Mouse (Mus musculus): ENCODE measurements around the gene Ints6l. TPM values are rescaled to one million over a fixed set of nuclear protein-coding genes. Genes with fewer than 3 reads are reported as not detected.

Ints6l gene
- total and polyA plus RNA-seq, 3 experiments: 9.8 to 124 (median 56.1) TPM

DNA sequence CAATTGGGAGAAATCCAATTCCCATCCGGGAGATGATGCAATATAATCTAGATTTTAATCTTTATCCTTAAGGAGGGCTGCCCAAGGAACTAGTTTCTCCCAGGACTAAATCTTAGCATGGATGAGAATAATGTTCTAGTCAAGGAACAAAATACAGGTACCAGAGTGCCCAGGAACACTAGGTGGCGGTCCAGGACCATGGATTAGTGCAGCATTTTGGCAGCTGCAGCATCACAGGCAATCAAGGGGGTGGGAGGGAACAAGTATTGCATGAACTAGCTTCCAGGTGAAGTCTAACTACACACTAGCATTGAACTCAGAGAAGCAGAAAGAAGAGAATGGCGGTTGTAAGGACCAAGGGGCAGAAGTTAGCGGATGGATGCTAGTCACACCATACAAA is 82.5 kb downstream of the Ints6l start:
- H3K9me3 ChIP-seq (replicated peaks; ENCODE audit: insufficient read depth, low read length): no peaks in the 10 kb centered on the region
- H3K27ac ChIP-seq (ENCODE audit: control insufficient read depth, low read depth, low read length): no peak overlapping the region
- H3K79me2 ChIP-seq (ENCODE audit: control insufficient read depth, insufficient read depth, low read length, poor library complexity): no peaks in the 10 kb centered on the region
- H3K36me3 ChIP-seq (ENCODE audit: control insufficient read depth in 1 of 2, insufficient read depth in 2 of 2, low read length in 2 of 2): no peaks in the 10 kb centered on the region
- peak; percentile 16 for DNase-seq (ENCODE audit: low read depth, low spot score)
- TF ChIP-seq POLR2AphosphoS2 (IDR thresholded peaks at IDR 0.05; ENCODE audit: low read length) (no peak), USF1 (IDR thresholded peaks at IDR 0.05; ENCODE audit: low read depth, low read length) (no peak), MAFK (IDR thresholded peaks at IDR 0.05; ENCODE audit: borderline replicate concordance, low read depth, low read length) (no peak), SIN3A (IDR thresholded peaks at IDR 0.05; ENCODE audit: low read length) (no peak), ZMIZ1 (IDR thresholded peaks at IDR 0.05; ENCODE audit: low read depth, low read length) (no peak), SMC3 (IDR thresholded peaks at IDR 0.05; ENCODE audit: low read depth, low read length) (peak; percentile 24; the same call in 1 of the 2 replicates), RAD21 (IDR thresholded peaks at IDR 0.05; ENCODE audit: low read depth, low read length) (peak; percentile 43), RCOR1 (IDR thresholded peaks at IDR 0.05; ENCODE audit: low read depth, low read length) (no peak), CTCF (IDR thresholded peaks at IDR 0.05 in 2 of 3, conservative IDR thresholded peaks at IDR 0.05 in 1 of 3; ENCODE audit: control insufficient read depth in 1 of 3, insufficient read depth in 1 of 3, low read depth in 2 of 3, low read length in 3 of 3, poor library complexity in 1 of 3, severe bottlenecking in 1 of 3) (peak; percentile 11 to 41 (median 37); a peak in 4 of 6 replicates), TCF12 (IDR thresholded peaks at IDR 0.05; ENCODE audit: low read depth, low read length) (no peak), KAT2A (conservative IDR thresholded peaks at IDR 0.05; ENCODE audit: low read depth, low read length) (no peak), USF2 (IDR thresholded peaks at IDR 0.05; ENCODE audit: borderline replicate concordance in 1 of 2, insufficient read depth in 1 of 2, low read depth in 1 of 2, low read length in 2 of 2) (no peak)
- H3K27me3 ChIP-seq (ENCODE audit: control insufficient read depth in 1 of 2, insufficient read depth in 2 of 2, low read length in 2 of 2): no peaks in the 10 kb centered on the region
- H3K9ac ChIP-seq (ENCODE audit: control insufficient read depth, low read depth, low read length, poor library complexity, severe bottlenecking): no peak overlapping the region
- no peaks in the 10 kb centered on the region for H3K4me1 ChIP-seq (ENCODE audit: control insufficient read depth in 1 of 2, insufficient read depth in 2 of 2, low read length in 2 of 2)
- H3K4me3 ChIP-seq (ENCODE audit: control insufficient read depth in 1 of 2, insufficient read depth in 1 of 2, low read depth in 2 of 2, low read length in 2 of 2): no peak overlapping the region

DNA sequence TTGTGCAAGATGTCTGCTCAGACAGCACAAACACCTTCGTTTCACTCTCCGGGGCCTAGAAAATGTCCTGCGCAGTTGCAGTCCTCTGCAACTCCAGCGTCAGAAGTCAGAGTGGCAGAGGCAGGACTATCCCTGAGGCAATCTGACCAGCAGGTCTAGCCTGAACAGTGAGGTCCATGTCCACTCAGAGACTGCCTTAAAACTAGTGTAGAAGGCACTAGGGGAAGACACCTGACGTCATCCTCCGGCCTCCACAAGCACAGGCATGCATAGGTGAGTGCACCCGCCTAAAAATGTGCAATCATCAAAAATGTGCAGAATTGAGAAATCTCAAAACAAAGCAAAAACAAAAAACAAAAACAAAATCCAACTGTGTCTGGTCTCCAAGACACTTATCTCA is 94.8 kb downstream of the Ints6l start, which contains the start of gene Gm648:
Gm648 (minus strand) TSS at position 101 of the 400 bp plus-strand sequence.
- Histone ChIP-seq H3K9me3 (replicated peaks; ENCODE audit: insufficient read depth, low read length) (no peaks in the 10 kb centered on the region), H3K36me3 (ENCODE audit: control insufficient read depth in 1 of 2, insufficient read depth in 2 of 2, low read length in 2 of 2) (no peaks in the 10 kb centered on the region), H3K27me3 (ENCODE audit: control insufficient read depth in 1 of 2, insufficient read depth in 2 of 2, low read length in 2 of 2) (no peaks in the 10 kb centered on the region), H3K9ac (ENCODE audit: control insufficient read depth, low read depth, low read length, poor library complexity, severe bottlenecking) (no peak within 1 kb of the TSS), H3K4me1 (ENCODE audit: control insufficient read depth in 1 of 2, insufficient read depth in 2 of 2, low read length in 2 of 2) (no peaks in the 10 kb centered on the region), H3K27ac (ENCODE audit: control insufficient read depth, low read depth, low read length) (no peak within 1 kb of the TSS), H3K4me3 (ENCODE audit: control insufficient read depth in 1 of 2, insufficient read depth in 1 of 2, low read depth in 2 of 2, low read length in 2 of 2) (no peak within 1 kb of the TSS), H3K79me2 (ENCODE audit: control insufficient read depth, insufficient read depth, low read length, poor library complexity) (no peaks in the 10 kb centered on the region)
- no peak for DNase-seq (ENCODE audit: low read depth, low spot score)
- TF ChIP-seq CHD2 (IDR thresholded peaks at IDR 0.05; ENCODE audit: low read length) (no peak), RAD21 (IDR thresholded peaks at IDR 0.05; ENCODE audit: low read depth, low read length) (no peak)

GRCm38 (mm10) chrX:56553584-56553983 is 98.9 kb downstream of the Ints6l start:
- no peaks in the 10 kb centered on the region for H3K4me1 ChIP-seq (ENCODE audit: control insufficient read depth in 1 of 2, insufficient read depth in 2 of 2, low read length in 2 of 2)
- DNase-seq (ENCODE audit: low read depth, low spot score): no peak
- H3K36me3 ChIP-seq (ENCODE audit: control insufficient read depth in 1 of 2, insufficient read depth in 2 of 2, low read length in 2 of 2): no peaks in the 10 kb centered on the region
- H3K4me3 ChIP-seq (ENCODE audit: control insufficient read depth in 1 of 2, insufficient read depth in 1 of 2, low read depth in 2 of 2, low read length in 2 of 2): no peak overlapping the region
- H3K27me3 ChIP-seq (ENCODE audit: control insufficient read depth in 1 of 2, insufficient read depth in 2 of 2, low read length in 2 of 2): no peaks in the 10 kb centered on the region
- H3K79me2 ChIP-seq (ENCODE audit: control insufficient read depth, insufficient read depth, low read length, poor library complexity): no peaks in the 10 kb centered on the region
- no peaks in the 10 kb centered on the region for H3K9me3 ChIP-seq (replicated peaks; ENCODE audit: insufficient read depth, low read length)
- no peak for TF ChIP-seq USF2 (IDR thresholded peaks at IDR 0.05; ENCODE audit: borderline replicate concordance in 1 of 2, insufficient read depth in 1 of 2, low read depth in 1 of 2, low read length in 2 of 2)
- peak; percentile 38; the same call in 1 of the 2 replicates for TF ChIP-seq MAFK (IDR thresholded peaks at IDR 0.05; ENCODE audit: borderline replicate concordance, low read depth, low read length)
- H3K9ac ChIP-seq (ENCODE audit: control insufficient read depth, low read depth, low read length, poor library complexity, severe bottlenecking): no peak overlapping the region
- no peak overlapping the region for H3K27ac ChIP-seq (ENCODE audit: control insufficient read depth, low read depth, low read length)

Other genes with a start within 250 kb of the Ints6l start
- not detected in 2 replicates for gene Gm773, start 242.0 kb upstream of the Ints6l start, total RNA-seq (2012; rRNA removed)
- not detected for gene Gm773, start 242.0 kb upstream of the Ints6l start, polyA plus RNA-seq (2012; ENCODE audit: insufficient read depth in 1 of 2, insufficient read length in 2 of 2, low read depth in 1 of 2, low replicate concordance in 2 of 2, missing spikeins in 1 of 2)
- gene Zfp449, start 108.5 kb upstream of the Ints6l start, total RNA-seq (2012; rRNA removed): 1.5 TPM in 2 replicates
- 1 to 10 TPM in 1 of 2 experiments, not detected in 1; 1.5 TPM for gene Zfp449, start 108.5 kb upstream of the Ints6l start, polyA plus RNA-seq (2012; ENCODE audit: insufficient read depth in 1 of 2, insufficient read length in 2 of 2, low read depth in 1 of 2, low replicate concordance in 2 of 2, missing spikeins in 1 of 2)
- not detected in 2 replicates for gene Smim10l2a, start 80.3 kb upstream of the Ints6l start, total RNA-seq (2012; rRNA removed)
- gene Smim10l2a, start 80.3 kb upstream of the Ints6l start, polyA plus RNA-seq (2012; ENCODE audit: insufficient read depth in 1 of 2, insufficient read length in 2 of 2, low read depth in 1 of 2, low replicate concordance in 2 of 2, missing spikeins in 1 of 2): not detected
- 2.5 TPM in 1 of 2 replicates, not detected in the other for gene Gm2174, start 6.9 kb upstream of the Ints6l start, total RNA-seq (2012; rRNA removed)
- gene Gm2174, start 6.9 kb upstream of the Ints6l start, polyA plus RNA-seq (2012; ENCODE audit: insufficient read depth in 1 of 2, insufficient read length in 2 of 2, low read depth in 1 of 2, low replicate concordance in 2 of 2, missing spikeins in 1 of 2): not detected
- not detected in 2 replicates for gene Gm10477, start 69.9 kb downstream of the Ints6l start, total RNA-seq (2012; rRNA removed)
- not detected for gene Gm10477, start 69.9 kb downstream of the Ints6l start, polyA plus RNA-seq (2012; ENCODE audit: insufficient read depth in 1 of 2, insufficient read length in 2 of 2, low read depth in 1 of 2, low replicate concordance in 2 of 2, missing spikeins in 1 of 2)
- not detected in 2 replicates for gene Gm648, start 94.7 kb downstream of the Ints6l start, total RNA-seq (2012; rRNA removed)
- under 1 TPM in 1 of 2 experiments, not detected in 1; 0.08 TPM for gene Gm648, start 94.7 kb downstream of the Ints6l start, polyA plus RNA-seq (2012; ENCODE audit: insufficient read depth in 1 of 2, insufficient read length in 2 of 2, low read depth in 1 of 2, low replicate concordance in 2 of 2, missing spikeins in 1 of 2)
- gene Mmgt1, start 143.2 kb downstream of the Ints6l start, total RNA-seq (2012; rRNA removed): 18.1 and 22.6 TPM in 2 replicates
- 10 to 100 TPM; 16.9 to 45.6 TPM for gene Mmgt1, start 143.2 kb downstream of the Ints6l start, polyA plus RNA-seq (2012; ENCODE audit: insufficient read depth in 1 of 2, insufficient read length in 2 of 2, low read depth in 1 of 2, low replicate concordance in 2 of 2, missing spikeins in 1 of 2)
- 11.4 and 11.5 TPM in 2 replicates for gene Slc9a6, start 154.9 kb downstream of the Ints6l start, total RNA-seq (2012; rRNA removed)
- gene Slc9a6, start 154.9 kb downstream of the Ints6l start, polyA plus RNA-seq (2012; ENCODE audit: insufficient read depth in 1 of 2, insufficient read length in 2 of 2, low read depth in 1 of 2, low replicate concordance in 2 of 2, missing spikeins in 1 of 2): 10 to 100 TPM in 1 of 2 experiments, not detected in 1; 12.6 TPM